Mouse (Mus musculus) megakaryocyte, embryonic 14.5 days (primary cell): ENCODE measurements around the gene Mylip. TPM values are rescaled to one million over a fixed set of nuclear protein-coding genes. Genes with fewer than 3 reads are reported as not detected.

Source experiments
- H3K27me3 ChIP-seq: replicated peaks from 2 replicates; pipeline ENCODE3; 2012; ENCODE audit warnings: inconsistent platforms
- H3K36me3 ChIP-seq: replicated peaks from 2 replicates; pipeline ENCODE3; 2012; ENCODE audit warnings: low read length, inconsistent platforms, mixed read lengths
- H3K4me1 ChIP-seq: 2 replicates; pipeline ENCODE4 v1.6.1; 2012; ENCODE audit warnings: inconsistent platforms
- H3K4me3 ChIP-seq: replicated peaks from 2 replicates; pipeline ENCODE3; 2012; ENCODE audit warnings: moderate library complexity, mild to moderate bottlenecking, inconsistent platforms
- H3K9me3 ChIP-seq: 2 replicates; pipeline ENCODE4 v1.6.1; 2012; ENCODE audit warnings: inconsistent platforms
- FLI1 ChIP-seq: IDR thresholded peaks from 2 replicates; pipeline ENCODE4 v1.6.1; 2012; ENCODE audit warnings: low read length, inconsistent platforms, mixed read lengths
- GATA1 ChIP-seq: IDR thresholded peaks from 3 replicates; pipeline ENCODE4 v1.6.1; 2012; ENCODE audit warnings: mixed read lengths, low read length, inconsistent platforms, borderline replicate concordance
- polyA plus RNA-seq: library from polyadenylated mRNA; stranded (reverse); fragments of >175 nt; gene quantifications from 2 replicates; pipeline ENCODE4 v1.2.3, GENCODE M21; 2012; ENCODE audit warnings: low replicate concordance; ENCODE audit not compliant: insufficient read depth

Mylip gene
- polyA plus RNA-seq, 1 experiment = 4.6 TPM

DNA sequence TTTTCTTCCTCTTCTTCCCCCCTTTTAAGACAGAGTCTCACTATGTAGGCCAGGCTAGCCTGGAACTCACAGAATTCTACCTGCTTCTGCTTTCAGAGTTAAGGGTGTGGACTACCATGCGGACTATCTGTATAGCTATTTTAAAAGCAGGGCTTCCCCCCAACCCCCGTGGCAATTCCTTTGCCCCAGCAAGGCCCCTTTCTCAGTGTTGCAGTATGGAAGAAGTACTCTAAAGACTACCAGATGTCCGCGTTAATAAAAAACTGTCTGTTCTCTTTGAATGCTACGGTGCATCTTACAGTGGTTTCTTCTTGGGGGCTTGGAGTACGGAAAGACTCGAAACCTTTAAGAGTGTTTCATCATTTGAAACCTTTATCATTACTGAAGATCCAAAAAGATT is 12.3 kb downstream of the Mylip start:
- Histone ChIP-seq H3K4me3 (no peak overlapping the region), H3K36me3 (peaks cover 89% of the 10 kb centered on the region), H3K9me3 (no peaks in the 10 kb centered on the region), H3K27me3 (no peaks in the 10 kb centered on the region), H3K4me1 (peaks cover 49% of the 10 kb centered on the region)
- no peak for TF ChIP-seq GATA1
- TF ChIP-seq FLI1 = no peak

DNA sequence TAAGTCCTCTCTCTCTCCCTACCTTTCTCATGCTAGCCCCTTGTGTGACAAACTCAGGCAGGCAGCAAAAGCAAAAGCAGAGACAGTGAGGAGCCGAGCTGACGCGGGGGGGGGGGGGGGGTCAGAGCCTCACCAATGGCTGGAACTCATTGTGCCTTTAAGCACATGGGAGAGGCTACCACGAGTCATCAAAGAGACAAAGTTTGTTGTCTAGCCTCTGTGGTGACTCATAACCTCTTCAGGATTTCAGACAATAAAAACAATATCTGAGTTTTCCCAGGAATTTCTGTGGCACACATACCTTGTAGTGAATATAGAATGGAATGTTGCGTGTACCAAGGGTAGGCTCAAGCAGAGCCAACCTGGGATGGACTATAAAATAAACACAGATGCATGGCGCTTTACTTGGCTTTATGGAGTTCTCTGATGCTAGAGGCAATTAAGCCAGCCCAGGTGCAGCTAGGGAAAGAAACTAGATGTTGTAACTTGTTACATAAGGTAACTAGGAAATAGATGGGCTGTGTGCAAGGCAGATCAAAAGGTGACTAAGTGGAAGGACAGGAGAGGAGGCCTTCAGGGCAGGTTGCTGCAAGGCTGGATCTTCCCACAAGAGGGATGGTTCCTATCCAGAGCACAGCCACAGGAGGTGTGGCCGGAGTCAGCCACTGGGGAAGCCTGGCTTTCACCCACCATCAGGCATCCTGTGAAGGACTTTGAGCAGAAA is 12.9 kb downstream of the Mylip start:
- H3K36me3 ChIP-seq = peaks cover 89% of the 10 kb centered on the region
- H3K4me1 ChIP-seq = peaks cover 46% of the 10 kb centered on the region
- no peaks in the 10 kb centered on the region for H3K9me3 ChIP-seq
- TF ChIP-seq GATA1 (no peak), FLI1 (no peak)
- H3K4me3 ChIP-seq = no peak overlapping the region
- no peaks in the 10 kb centered on the region for H3K27me3 ChIP-seq

DNA sequence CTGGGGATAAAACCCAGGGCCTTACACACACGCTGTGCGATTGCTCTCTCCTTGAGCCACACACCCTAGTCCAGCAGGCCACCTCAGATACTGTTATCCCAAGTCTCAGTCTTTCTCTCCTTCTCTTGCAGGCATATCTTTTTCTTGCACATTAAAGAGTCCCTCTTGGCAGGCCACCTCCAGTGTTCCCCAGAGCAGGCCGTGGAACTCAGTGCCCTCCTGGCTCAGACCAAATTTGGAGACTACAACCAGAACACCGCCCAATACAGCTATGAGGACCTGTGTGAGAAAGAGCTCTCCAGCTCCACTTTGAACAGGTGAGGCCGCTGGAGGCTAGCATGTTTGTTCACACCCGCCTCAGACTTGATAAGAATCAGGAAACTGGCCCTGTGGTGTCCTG is 14.7 kb downstream of the Mylip start:
- Histone ChIP-seq H3K4me3 (no peak overlapping the region), H3K36me3 (peaks cover 93% of the 10 kb centered on the region), H3K4me1 (peaks cover 46% of the 10 kb centered on the region), H3K9me3 (no peaks in the 10 kb centered on the region), H3K27me3 (no peaks in the 10 kb centered on the region)
- TF ChIP-seq GATA1 = no peak
- TF ChIP-seq FLI1 = no peak

DNA sequence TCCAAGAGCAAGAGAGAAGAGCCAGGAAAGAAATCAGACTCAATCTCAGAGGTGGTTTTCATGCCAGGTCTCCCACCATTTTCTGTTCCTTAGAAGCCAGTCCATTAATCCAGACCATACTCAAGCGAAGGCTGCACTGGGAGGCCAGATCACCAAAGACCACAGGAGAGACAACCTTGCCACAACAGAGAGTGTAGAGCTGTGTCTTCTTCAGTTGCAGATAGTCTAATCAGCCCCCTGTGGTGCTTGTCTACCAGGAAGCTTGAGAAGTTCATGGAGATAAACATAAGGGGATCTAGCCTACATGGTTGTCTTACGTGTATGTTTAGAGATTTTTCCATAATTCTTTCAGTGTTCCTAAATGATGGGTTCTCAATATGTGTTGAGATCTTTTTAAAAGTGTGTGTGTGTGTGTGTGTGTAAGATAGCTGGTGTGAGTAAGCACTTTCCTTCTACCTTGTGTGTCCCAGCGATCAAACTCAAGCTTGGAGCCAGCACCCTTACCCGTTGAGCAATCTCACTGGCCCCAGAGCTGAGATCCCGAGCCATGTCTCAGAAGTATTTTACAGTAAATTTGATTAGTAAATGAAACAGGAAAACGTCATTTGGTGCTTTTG is 15.8 kb downstream of the Mylip start:
- Histone ChIP-seq H3K27me3 (no peaks in the 10 kb centered on the region), H3K4me1 (peaks cover 45% of the 10 kb centered on the region), H3K36me3 (peaks cover 93% of the 10 kb centered on the region), H3K4me3 (no peak overlapping the region), H3K9me3 (no peaks in the 10 kb centered on the region)
- TF ChIP-seq GATA1 = no peak
- no peak for TF ChIP-seq FLI1

- H3K27me3 ChIP-seq = no peaks in the 10 kb centered on the region
- TF ChIP-seq GATA1 (no peak), FLI1 (no peak)
- H3K36me3 ChIP-seq = peaks cover 94% of the 10 kb centered on the region
- peaks cover 42% of the 10 kb centered on the region for H3K4me1 ChIP-seq
- no peak overlapping the region for H3K4me3 ChIP-seq
- H3K9me3 ChIP-seq = no peaks in the 10 kb centered on the region
These were observed 16.7 kb downstream of the Mylip start for GRCm38 (mm10) chr13:45406289-45406688.

- peaks cover 98% of the 10 kb centered on the region for H3K36me3 ChIP-seq
- H3K4me1 ChIP-seq = peaks cover 42% of the 10 kb centered on the region
- H3K27me3 ChIP-seq = no peaks in the 10 kb centered on the region
- TF ChIP-seq GATA1 (no peak), FLI1 (no peak)
- no peak overlapping the region for H3K4me3 ChIP-seq
- no peaks in the 10 kb centered on the region for H3K9me3 ChIP-seq
These were observed 17.2 kb downstream of the Mylip start for GRCm38 (mm10) chr13:45406703-45407102.

DNA sequence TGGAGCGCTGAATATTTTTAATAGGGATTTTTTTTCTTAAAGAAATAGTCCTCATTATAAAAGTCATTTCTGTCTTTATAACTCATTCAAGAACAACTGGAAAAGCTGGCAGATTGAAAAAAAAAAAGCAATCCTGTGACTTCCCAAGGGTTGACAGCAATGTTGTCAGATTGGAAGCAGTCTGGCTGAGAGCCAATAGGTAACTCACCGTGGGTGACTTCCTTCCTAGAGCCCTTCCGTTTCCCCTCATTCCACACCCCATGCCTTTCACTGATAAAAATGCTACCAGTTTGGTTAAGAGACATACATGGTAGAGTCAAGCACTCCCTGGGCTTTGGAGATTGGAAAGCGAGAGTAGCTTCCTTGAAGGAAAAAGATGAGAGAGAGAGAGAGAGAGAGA is 21.4 kb downstream of the Mylip start:
- TF ChIP-seq FLI1 (no peak), GATA1 (no peak)
- Histone ChIP-seq H3K4me1 (peaks cover 51% of the 10 kb centered on the region), H3K4me3 (no peak overlapping the region), H3K36me3 (peaks cover 77% of the 10 kb centered on the region), H3K27me3 (peaks cover 8% of the 10 kb centered on the region), H3K9me3 (peaks cover 8% of the 10 kb centered on the region)

GRCm38 (mm10) chr13:45413066-45413465 is 23.5 kb downstream of the Mylip start:
- H3K36me3 ChIP-seq = peaks cover 56% of the 10 kb centered on the region
- peaks cover 49% of the 10 kb centered on the region for H3K4me1 ChIP-seq
- H3K9me3 ChIP-seq = peaks cover 8% of the 10 kb centered on the region
- TF ChIP-seq FLI1 (no peak), GATA1 (no peak)
- peaks cover 25% of the 10 kb centered on the region for H3K27me3 ChIP-seq
- no peak overlapping the region for H3K4me3 ChIP-seq

GRCm38 (mm10) chr13:45414031-45414430 is 24.5 kb downstream of the Mylip start:
- peaks cover 46% of the 10 kb centered on the region for H3K4me1 ChIP-seq
- H3K9me3 ChIP-seq = peaks cover 8% of the 10 kb centered on the region
- TF ChIP-seq GATA1 = no peak
- TF ChIP-seq FLI1 = no peak
- H3K4me3 ChIP-seq = no peak overlapping the region
- peaks cover 31% of the 10 kb centered on the region for H3K27me3 ChIP-seq
- peaks cover 46% of the 10 kb centered on the region for H3K36me3 ChIP-seq

GRCm38 (mm10) chr13:45416621-45417057 is 27.1 kb downstream of the Mylip start:
- Histone ChIP-seq H3K4me1 (peaks cover 42% of the 10 kb centered on the region), H3K4me3 (no peak overlapping the region), H3K9me3 (peaks cover 8% of the 10 kb centered on the region), H3K36me3 (peaks cover 20% of the 10 kb centered on the region), H3K27me3 (peaks cover 48% of the 10 kb centered on the region)
- TF ChIP-seq FLI1 (no peak), GATA1 (no peak)
